Mouse (Mus musculus): ENCODE measurements around the gene Tmem179. TPM values are rescaled to one million over a fixed set of nuclear protein-coding genes. Genes with fewer than 3 reads are reported as not detected.

Tmem179 gene
- polyA plus RNA-seq, 1 experiment from 2014 or later = 35.3 TPM

GRCm38 (mm10) chr12:112489535-112489934 lies 27.0 kb downstream of the Tmem179 start:
- ATAC-seq = no peak
- Histone ChIP-seq H3K27me3 (0 out of 2 replicates have a peak, but pooled peaks cover 6% of the 10 kb centered on the region), H3K4me2 (replicated peaks) (no peak overlapping the region), H3K9me3 (no peaks in the 10 kb centered on the region), H3K27ac (no peak overlapping the region), H3K4me3 (replicated peaks) (no peak overlapping the region), H3K4me1 (replicated peaks) (peaks cover 10% of the 10 kb centered on the region), H3K9ac (replicated peaks) (no peak overlapping the region), H3K36me3 (no peaks in the 10 kb centered on the region)
- 94% methylated on average over 9 of the region's 9 CpGs for WGBS

- H3K4me2 ChIP-seq (replicated peaks) = no peak within 1 kb of the TSS
- ATAC-seq = no peak
- 88% methylated on average over 8 of the region's 8 CpGs for WGBS
These were observed 27.4 kb downstream of the Tmem179 start, which contains the start of gene A530016L24Rik for GRCm38 (mm10) chr12:112489134-112489533. Gene A530016L24Rik, plus strand, starts transcription at chr12:112489448.

GRCm38 (mm10) chr12:112473777-112474176 lies 42.8 kb downstream of the Tmem179 start:
- 16% methylated on average over 9 of the region's 9 CpGs for WGBS
- no peaks in the 10 kb centered on the region for H3K9me3 ChIP-seq
- peaks cover 52% of the 10 kb centered on the region for H3K27me3 ChIP-seq
- H3K27ac ChIP-seq = no peak overlapping the region
- no peaks in the 10 kb centered on the region for H3K36me3 ChIP-seq
- ATAC-seq = peak; percentile 76
- H3K4me3 ChIP-seq (replicated peaks) = no peak overlapping the region
- H3K9ac ChIP-seq (replicated peaks) = no peak overlapping the region
- peaks cover 40% of the 10 kb centered on the region for H3K4me1 ChIP-seq (replicated peaks)
- no peak overlapping the region for H3K4me2 ChIP-seq (replicated peaks)

More at GRCm38 (mm10) chr12:112489134-112489533, 27.4 kb downstream of the Tmem179 start, which contains the start of gene A530016L24Rik:
- peaks cover 12% of the 10 kb centered on the region for H3K4me1 ChIP-seq (replicated peaks)
- H3K36me3 ChIP-seq = no peaks in the 10 kb centered on the region
- H3K27me3 ChIP-seq = 0 out of 2 replicates have a peak, but pooled peaks cover 6% of the 10 kb centered on the region
- H3K9me3 ChIP-seq = no peaks in the 10 kb centered on the region
- no peak within 1 kb of the TSS for H3K4me3 ChIP-seq (replicated peaks)
- H3K27ac ChIP-seq = no peak within 1 kb of the TSS
- no peak within 1 kb of the TSS for H3K9ac ChIP-seq (replicated peaks)

GRCm38 (mm10) chr12:112470216-112470615 lies 46.3 kb downstream of the Tmem179 start:
- H3K27ac ChIP-seq = peak overlapping the region; percentile 61

GRCm38 (mm10) chr12:112469393-112469792 lies 47.2 kb downstream of the Tmem179 start:
- 72% methylated on average over 7 of the region's 7 CpGs for WGBS
- peak overlapping the region; percentile 61 for H3K27ac ChIP-seq
- peaks cover 31% of the 10 kb centered on the region for H3K27me3 ChIP-seq
- no peak overlapping the region for H3K4me3 ChIP-seq (replicated peaks)
- H3K9ac ChIP-seq (replicated peaks) = no peak overlapping the region
- no peaks in the 10 kb centered on the region for H3K36me3 ChIP-seq
- H3K9me3 ChIP-seq = no peaks in the 10 kb centered on the region
- H3K4me2 ChIP-seq (replicated peaks) = no peak overlapping the region
- ATAC-seq = no peak
- peaks cover 50% of the 10 kb centered on the region for H3K4me1 ChIP-seq (replicated peaks)

More at GRCm38 (mm10) chr12:112470216-112470615, 46.3 kb downstream of the Tmem179 start:
- Histone ChIP-seq H3K9me3 (no peaks in the 10 kb centered on the region), H3K4me2 (replicated peaks) (no peak overlapping the region), H3K36me3 (no peaks in the 10 kb centered on the region), H3K9ac (replicated peaks) (no peak overlapping the region), H3K4me3 (replicated peaks) (no peak overlapping the region), H3K27me3 (peaks cover 39% of the 10 kb centered on the region), H3K4me1 (replicated peaks) (peaks cover 44% of the 10 kb centered on the region)
- 43% methylated on average over 5 of the region's 5 CpGs for WGBS
- peak; percentile 46; the same call in 1 of the 2 replicates for ATAC-seq

- H3K36me3 ChIP-seq = no peaks in the 10 kb centered on the region
- H3K27me3 ChIP-seq = peaks cover 18% of the 10 kb centered on the region
- H3K27ac ChIP-seq = no peak overlapping the region
- H3K9ac ChIP-seq (replicated peaks) = no peak overlapping the region
- H3K9me3 ChIP-seq = no peaks in the 10 kb centered on the region
- H3K4me3 ChIP-seq (replicated peaks) = no peak overlapping the region
- no peak for ATAC-seq
- 71% methylated on average over 10 of the region's 10 CpGs for WGBS
- H3K4me1 ChIP-seq (replicated peaks) = peaks cover 46% of the 10 kb centered on the region
- H3K4me2 ChIP-seq (replicated peaks) = no peak overlapping the region
These were observed 49.2 kb downstream of the Tmem179 start for GRCm38 (mm10) chr12:112467387-112467786.

GRCm38 (mm10) chr12:112465928-112466327 lies 50.6 kb downstream of the Tmem179 start:
- Histone ChIP-seq H3K27ac (no peak overlapping the region), H3K27me3 (peaks cover 11% of the 10 kb centered on the region), H3K9me3 (no peaks in the 10 kb centered on the region), H3K9ac (replicated peaks) (no peak overlapping the region), H3K4me2 (replicated peaks) (no peak overlapping the region), H3K4me3 (replicated peaks) (no peak overlapping the region), H3K4me1 (replicated peaks) (peaks cover 41% of the 10 kb centered on the region), H3K36me3 (no peaks in the 10 kb centered on the region)
- ATAC-seq = no peak
- WGBS = 96% methylated on average over 17 of the region's 17 CpGs

- peaks cover 14% of the 10 kb centered on the region for H3K27me3 ChIP-seq
- H3K27ac ChIP-seq = no peak overlapping the region
- no peak for ATAC-seq
- no peaks in the 10 kb centered on the region for H3K36me3 ChIP-seq
- no peaks in the 10 kb centered on the region for H3K9me3 ChIP-seq
- no peak overlapping the region for H3K4me3 ChIP-seq (replicated peaks)
- no peak overlapping the region for H3K9ac ChIP-seq (replicated peaks)
- peaks cover 27% of the 10 kb centered on the region for H3K4me1 ChIP-seq (replicated peaks)
- H3K4me2 ChIP-seq (replicated peaks) = no peak overlapping the region
- 85% methylated on average over 3 of the region's 3 CpGs for WGBS
These were observed 52.0 kb downstream of the Tmem179 start for GRCm38 (mm10) chr12:112464516-112464915.

GRCm38 (mm10) chr12:112463750-112464444 lies 52.6 kb downstream of the Tmem179 start:
- no peaks in the 10 kb centered on the region for H3K36me3 ChIP-seq
- 84% methylated on average over 3 of the region's 3 CpGs for WGBS

GRCm38 (mm10) chr12:112463209-112463608 lies 53.3 kb downstream of the Tmem179 start:
- no peak overlapping the region for H3K4me3 ChIP-seq (replicated peaks)
- WGBS = 84% methylated on average over 4 of the region's 4 CpGs

More at GRCm38 (mm10) chr12:112463750-112464444, 52.6 kb downstream of the Tmem179 start:
- H3K4me2 ChIP-seq (replicated peaks) = no peak overlapping the region
- peaks cover 21% of the 10 kb centered on the region; the same call in 1 of the 2 replicates for H3K4me1 ChIP-seq (replicated peaks)
- peaks cover 17% of the 10 kb centered on the region for H3K27me3 ChIP-seq
- no peak overlapping the region for H3K27ac ChIP-seq
- no peak overlapping the region for H3K9ac ChIP-seq (replicated peaks)
- H3K4me3 ChIP-seq (replicated peaks) = no peak overlapping the region
- no peaks in the 10 kb centered on the region for H3K9me3 ChIP-seq
- ATAC-seq = no peak

GRCm38 (mm10) chr12:112462423-112462822 lies 54.1 kb downstream of the Tmem179 start:
- 55% methylated on average over 12 of the region's 12 CpGs for WGBS
- no peaks in the 10 kb centered on the region for H3K9me3 ChIP-seq
- no peaks in the 10 kb centered on the region for H3K36me3 ChIP-seq
- no peak overlapping the region for H3K4me2 ChIP-seq (replicated peaks)
- H3K4me3 ChIP-seq (replicated peaks) = no peak overlapping the region
- peaks cover 16% of the 10 kb centered on the region for H3K27me3 ChIP-seq
- no peak overlapping the region for H3K9ac ChIP-seq (replicated peaks)
- peaks cover 31% of the 10 kb centered on the region for H3K4me1 ChIP-seq (replicated peaks)
- H3K27ac ChIP-seq = peak overlapping the region; percentile 30; the same call in 1 of the 2 replicates
- no peak for ATAC-seq

More at GRCm38 (mm10) chr12:112463209-112463608, 53.3 kb downstream of the Tmem179 start:
- Histone ChIP-seq H3K27ac (no peak overlapping the region), H3K4me1 (replicated peaks) (peaks cover 24% of the 10 kb centered on the region), H3K9me3 (no peaks in the 10 kb centered on the region), H3K27me3 (peaks cover 17% of the 10 kb centered on the region), H3K9ac (replicated peaks) (no peak overlapping the region), H3K4me2 (replicated peaks) (no peak overlapping the region), H3K36me3 (no peaks in the 10 kb centered on the region)
- no peak for ATAC-seq

- Histone ChIP-seq H3K4me2 (replicated peaks) (no peak overlapping the region), H3K27ac (no peak overlapping the region), H3K36me3 (no peaks in the 10 kb centered on the region), H3K9me3 (no peaks in the 10 kb centered on the region), H3K27me3 (peaks cover 15% of the 10 kb centered on the region), H3K4me3 (replicated peaks) (no peak overlapping the region), H3K9ac (replicated peaks) (no peak overlapping the region), H3K4me1 (replicated peaks) (peaks cover 21% of the 10 kb centered on the region)
- peak; percentile 73 for ATAC-seq
- 11% methylated on average over 4 of the region's 4 CpGs for WGBS
These were observed 58.7 kb downstream of the Tmem179 start for GRCm38 (mm10) chr12:112457839-112458238.

Data from midbrain, embryonic 13.5 days (tissue).